Mouse (Mus musculus) intestine, embryonic 16.5 days (tissue): ENCODE data around the gene Hoxb5. TPM values are rescaled to one million over a fixed set of nuclear protein-coding genes. Genes with fewer than 3 reads are reported as not detected.
A peak's percentile ranks its signal among the peaks of the same experiment; 100 is the strongest.

Experiments
- ATAC-seq: fragments of 200-750 bp; cut with Nextera tagmentation; 2 replicates; pipeline ENCODE4 v1.8.0; 2017; ENCODE audit warnings: moderate TSS enrichment, moderate library complexity
- H3K27ac ChIP-seq: fragments of 300-500 bp; sonication (generic); 2 replicates; pipeline ENCODE4 v1.5.1; 2014; ENCODE audit warnings: mild to moderate bottlenecking, low read length
- H3K27me3 ChIP-seq: fragments of 300-500 bp; sonication (generic); replicated peaks from 2 replicates; pipeline ENCODE4 v1.6.1; 2014; ENCODE audit warnings: low read length, control low read depth, mixed read lengths; ENCODE audit not compliant: control insufficient read depth, insufficient read depth
- H3K36me3 ChIP-seq: fragments of 300-500 bp; sonication (generic); 2 replicates; pipeline ENCODE4 v1.6.1; 2014; ENCODE audit warnings: low read length, control low read depth; ENCODE audit not compliant: control insufficient read depth, insufficient read depth
- H3K4me1 ChIP-seq: fragments of 300-500 bp; sonication (generic); 2 replicates; pipeline ENCODE4 v1.6.1; 2014; ENCODE audit warnings: low read length, control low read depth, mixed read lengths; ENCODE audit not compliant: control insufficient read depth, insufficient read depth
- H3K4me2 ChIP-seq: fragments of 300-500 bp; sonication (generic); 2 replicates; pipeline ENCODE4 v1.6.1; 2014; ENCODE audit warnings: low read depth, low read length, control low read depth
- H3K4me3 ChIP-seq: fragments of 300-500 bp; sonication (generic); 2 replicates; pipeline ENCODE4 v1.5.1; 2014; ENCODE audit warnings: mild to moderate bottlenecking, low read length
- H3K9ac ChIP-seq: fragments of 300-500 bp; sonication (generic); 2 replicates; pipeline ENCODE4 v1.6.1; 2014; ENCODE audit warnings: low read depth, low read length
- H3K9me3 ChIP-seq: fragments of 300-500 bp; sonication (generic); 2 replicates; pipeline ENCODE4 v1.6.1; 2016; ENCODE audit warnings: low read length, control low read depth; ENCODE audit not compliant: control insufficient read depth
- WGBS: fragments of 180-500 bp; shearing (Covaris S2); extraction: QIAGEN DNeasy Blood & Tissue Kit; methylation state at CpG from one replicate; pipeline ENCODE4 v1.1.7; 2014; 5-methylcytosine and 5-hydroxymethylcytosine counted together
- polyA plus RNA-seq: library from polyadenylated mRNA; unstranded; fragments of >200 nt; fragmentation: Nextera tagmentation; extraction: Ambion mirVana; gene quantifications from 2 replicates; pipeline ENCODE4 v1.2.1, GENCODE M21; 2015

Gene Hoxb5
- polyA plus RNA-seq, 1 experiment from 2014 or later, result 28.7 TPM

DNA sequence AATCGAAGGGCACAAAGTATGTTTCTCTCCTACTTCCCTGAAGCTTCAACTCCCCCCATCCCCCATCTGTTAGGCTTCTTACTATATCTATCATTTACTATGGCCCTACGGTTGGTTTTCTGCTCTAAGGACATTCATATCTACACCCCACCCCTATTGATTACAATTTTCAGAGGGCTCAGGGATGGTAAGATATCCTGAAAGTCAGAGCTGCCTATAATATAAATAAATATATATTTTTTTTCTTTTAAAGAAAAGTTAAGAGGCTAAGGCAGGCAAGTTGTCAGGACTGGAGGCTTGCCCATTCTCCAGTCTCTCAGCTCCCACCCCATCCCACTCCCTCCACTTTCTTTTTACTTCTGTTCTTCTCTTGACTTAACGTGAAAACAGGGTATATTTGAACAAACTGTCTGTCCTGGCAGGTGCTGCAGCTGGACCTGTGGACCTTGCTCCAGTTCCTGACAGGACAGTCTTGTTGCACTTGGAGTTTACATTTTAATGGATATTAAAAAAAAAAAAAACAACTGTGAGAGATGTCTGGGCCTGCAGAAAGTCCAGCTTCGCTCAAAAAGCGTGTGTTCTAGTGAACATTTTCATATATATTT, 43.9 kb downstream of the Hoxb5 start:
- H3K9ac ChIP-seq, result no peak overlapping the region
- peaks cover 11% of the 10 kb centered on the region; the same call in 1 of the 2 replicates for H3K27me3 ChIP-seq
- no peak for ATAC-seq
- peak overlapping the region; percentile 84; the same call in 1 of the 2 replicates for H3K27ac ChIP-seq
- 41% methylated on average over 5 of the region's 5 CpGs for WGBS
- H3K4me1 ChIP-seq, result peaks cover 47% of the 10 kb centered on the region
- no peaks in the 10 kb centered on the region for H3K36me3 ChIP-seq
- H3K4me3 ChIP-seq, result no peak overlapping the region
- H3K9me3 ChIP-seq, result no peaks in the 10 kb centered on the region
- no peak overlapping the region for H3K4me2 ChIP-seq

DNA sequence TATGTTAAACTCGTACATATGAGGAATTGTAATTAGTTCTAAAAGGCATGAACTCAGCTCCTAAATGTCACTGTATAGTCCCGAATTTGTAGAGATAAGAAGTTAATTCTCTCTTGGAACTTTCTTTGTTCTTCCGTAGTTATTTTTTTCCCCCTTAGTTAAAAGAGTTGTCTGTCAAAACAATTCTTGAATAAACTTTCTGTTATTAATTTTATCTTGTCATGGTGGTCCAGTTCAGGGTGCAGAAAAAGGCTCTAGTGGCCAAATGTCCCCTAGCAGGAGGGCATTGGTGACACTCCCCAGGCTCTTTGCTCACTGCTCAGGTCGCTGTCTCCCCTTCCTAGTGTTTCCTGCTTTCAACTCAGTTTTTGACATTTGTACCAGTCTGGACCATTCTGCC, 44.6 kb downstream of the Hoxb5 start:
- no peaks in the 10 kb centered on the region for H3K9me3 ChIP-seq
- peaks cover 47% of the 10 kb centered on the region for H3K4me1 ChIP-seq
- H3K4me3 ChIP-seq, result no peak overlapping the region
- peak overlapping the region; percentile 74 for H3K27ac ChIP-seq
- ATAC-seq, result no peak
- H3K27me3 ChIP-seq, result peaks cover 11% of the 10 kb centered on the region; the same call in 1 of the 2 replicates
- H3K9ac ChIP-seq, result peak overlapping the region; percentile 48; the same call in 1 of the 2 replicates
- WGBS, result 23% methylated on average over 4 of the region's 4 CpGs
- H3K4me2 ChIP-seq, result peak overlapping the region; percentile 38; the same call in 1 of the 2 replicates
- no peaks in the 10 kb centered on the region for H3K36me3 ChIP-seq

DNA sequence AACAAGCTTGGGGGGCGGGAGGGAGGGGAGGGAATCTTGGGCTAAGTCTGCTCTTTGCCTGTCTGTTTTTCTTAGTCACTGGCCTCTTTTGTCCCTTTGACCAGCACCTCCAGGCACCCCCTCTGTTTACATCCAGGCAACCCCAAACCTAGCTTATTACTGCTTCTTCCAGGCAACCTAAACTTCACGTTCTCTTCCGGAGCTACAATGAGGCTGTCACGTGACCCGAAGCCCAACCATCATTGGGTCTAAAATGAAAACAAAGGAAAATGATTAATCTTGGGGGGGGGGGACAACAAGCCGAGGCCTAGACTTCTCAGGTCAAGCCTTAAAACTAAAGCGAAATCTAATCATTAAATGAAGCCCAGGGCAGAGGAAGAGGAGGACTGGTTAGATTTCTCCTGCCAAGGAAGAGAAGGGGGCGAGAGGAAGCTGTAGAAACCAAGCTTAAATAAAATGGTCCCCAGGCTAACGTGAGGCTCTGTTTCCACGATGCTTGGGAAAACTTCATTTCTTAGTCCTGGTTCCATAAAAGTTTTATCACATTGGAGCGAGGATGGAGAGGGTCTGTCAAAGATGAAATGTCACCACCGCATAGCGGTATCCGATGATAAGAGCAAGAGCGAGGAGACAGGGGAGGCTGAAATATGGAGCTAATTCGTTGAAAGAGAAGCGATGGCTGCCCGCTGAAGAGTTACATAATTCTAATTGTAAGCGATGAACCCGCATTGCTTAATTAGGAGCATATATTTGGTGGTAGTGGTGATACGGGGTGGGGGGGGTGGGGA, 45.2 kb downstream of the Hoxb5 start:
- no peaks in the 10 kb centered on the region for H3K36me3 ChIP-seq
- H3K27ac ChIP-seq, result peak overlapping the region; percentile 74
- 22% methylated on average over 21 of the region's 21 CpGs for WGBS
- ATAC-seq, result no peak
- no peaks in the 10 kb centered on the region for H3K9me3 ChIP-seq
- peak overlapping the region; percentile 38 for H3K4me2 ChIP-seq
- peaks cover 11% of the 10 kb centered on the region; the same call in 1 of the 2 replicates for H3K27me3 ChIP-seq
- peak overlapping the region; percentile 48 for H3K9ac ChIP-seq
- H3K4me1 ChIP-seq, result peaks cover 44% of the 10 kb centered on the region
- H3K4me3 ChIP-seq, result no peak overlapping the region; the same call in 1 of the 2 replicates

DNA sequence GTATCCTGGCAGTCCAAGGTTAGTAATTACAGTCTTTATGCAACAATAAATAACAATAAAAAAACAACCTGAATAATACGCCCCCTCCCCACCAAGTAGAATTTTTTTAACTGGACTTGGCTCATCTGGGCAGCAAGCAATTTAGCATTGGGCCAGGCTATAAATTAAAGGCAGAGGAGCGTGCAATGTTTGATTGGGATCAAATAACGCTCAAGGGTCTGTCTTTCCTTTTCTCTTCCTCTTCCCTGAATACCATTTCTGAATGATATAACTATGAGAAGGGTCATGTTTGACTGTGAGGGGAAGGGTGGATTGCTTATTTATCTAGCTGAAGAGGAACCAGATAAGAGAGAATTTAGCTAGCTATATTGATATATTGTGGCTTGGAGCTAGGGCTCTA, 45.9 kb downstream of the Hoxb5 start:
- peaks cover 42% of the 10 kb centered on the region for H3K4me1 ChIP-seq
- 37% methylated on average over 3 of the region's 3 CpGs for WGBS
- H3K36me3 ChIP-seq, result no peaks in the 10 kb centered on the region
- 0 out of 2 replicates have a peak overlapping the region, but pooled peaks have one; percentile 42 for H3K4me2 ChIP-seq
- H3K27ac ChIP-seq, result peak overlapping the region; percentile 74
- no peak for ATAC-seq
- H3K27me3 ChIP-seq, result peaks cover 10% of the 10 kb centered on the region; the same call in 1 of the 2 replicates
- no peak overlapping the region for H3K4me3 ChIP-seq
- no peaks in the 10 kb centered on the region for H3K9me3 ChIP-seq
- no peak overlapping the region for H3K9ac ChIP-seq

DNA sequence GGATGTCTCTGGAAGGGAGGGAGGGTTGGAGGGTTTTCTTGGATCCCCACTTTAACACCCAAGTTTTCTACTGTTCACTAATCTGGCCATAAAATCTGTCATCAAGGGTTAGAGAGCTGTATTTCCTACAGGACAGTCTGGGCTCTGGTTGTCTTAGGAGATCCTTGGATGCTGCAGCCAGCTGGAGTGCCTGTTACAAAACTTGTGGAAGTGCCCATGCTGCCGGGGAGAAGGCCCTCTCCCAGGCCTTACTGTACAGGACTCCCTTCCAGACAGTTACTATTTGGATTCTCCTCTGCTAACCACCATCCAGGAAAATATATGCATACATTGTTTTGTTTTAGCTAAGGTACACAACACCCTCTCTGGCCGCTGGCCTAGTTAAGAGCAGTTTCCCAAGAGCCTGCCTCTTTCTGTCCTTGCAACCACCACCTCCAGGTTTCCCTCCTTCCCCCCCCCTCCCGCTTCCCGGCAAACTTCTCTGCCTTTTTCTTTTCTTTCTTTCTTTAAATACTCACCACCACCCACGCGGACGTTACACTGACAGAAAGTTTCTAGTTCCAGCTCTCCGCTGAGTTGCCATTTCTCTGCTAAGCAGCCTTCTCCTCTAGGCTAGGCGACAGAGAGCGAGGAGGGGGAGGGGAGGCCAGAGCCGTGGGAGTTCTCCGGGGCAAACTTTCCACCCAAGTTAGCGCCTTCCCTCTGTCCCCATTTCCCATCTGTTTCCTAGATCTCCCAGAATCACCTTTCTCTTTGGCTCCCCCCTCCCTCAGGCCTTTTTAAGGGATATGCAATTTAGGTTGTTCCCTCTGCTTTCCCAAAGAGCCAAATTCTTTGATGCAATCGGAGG, 46.6 kb downstream of the Hoxb5 start:
- Histone ChIP-seq H3K4me2 (peak overlapping the region; percentile 42), H3K9me3 (no peaks in the 10 kb centered on the region), H3K4me1 (peaks cover 35% of the 10 kb centered on the region), H3K36me3 (no peaks in the 10 kb centered on the region), H3K27ac (peak overlapping the region; percentile 74), H3K9ac (peak overlapping the region; percentile 45), H3K4me3 (0 out of 2 replicates have a peak overlapping the region, but pooled peaks have one; percentile 12), H3K27me3 (peaks cover 9% of the 10 kb centered on the region; the same call in 1 of the 2 replicates)
- ATAC-seq, result no peak
- WGBS, result 15% methylated on average over 14 of the region's 14 CpGs

DNA sequence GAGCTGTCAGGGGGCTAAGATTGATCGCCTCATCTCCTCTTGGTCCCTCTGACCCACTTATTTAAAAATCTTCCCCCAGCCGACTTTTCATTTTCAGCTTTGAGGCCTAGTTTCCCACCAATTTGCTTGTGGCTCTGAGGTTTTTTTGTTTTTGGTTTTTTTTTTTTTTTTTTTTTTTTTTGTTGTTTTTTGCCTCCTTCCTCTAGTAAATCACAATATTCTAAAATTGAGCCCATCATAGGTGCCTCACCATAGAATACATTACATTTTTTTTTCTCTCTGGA, 47.1 kb downstream of the Hoxb5 start, which contains the start of gene Hoxb2:
Gene Hoxb2 (plus strand): TSS at position 185 of the 284 bp plus-strand sequence.
- ATAC-seq, result no peak
- H3K4me1 ChIP-seq, result peaks cover 35% of the 10 kb centered on the region

DNA sequence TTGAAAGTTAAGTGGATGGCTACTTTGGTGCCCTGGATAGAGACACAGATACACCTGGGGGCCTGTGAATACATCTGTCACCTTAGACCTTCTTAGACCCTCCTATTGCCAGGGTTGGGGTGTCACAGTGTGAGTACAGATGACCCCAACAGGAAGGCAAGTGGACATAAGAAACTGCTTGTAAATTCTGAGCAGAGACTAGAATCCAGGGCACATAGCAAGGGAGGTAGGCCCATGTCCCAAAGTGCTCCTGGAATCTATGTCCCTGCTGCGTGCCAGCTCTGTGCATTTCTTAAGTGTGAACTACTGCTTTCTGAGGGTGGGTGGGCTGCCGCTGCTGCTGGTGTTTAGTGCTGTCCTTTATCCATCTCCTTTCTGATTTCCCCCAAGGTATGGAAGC, 47.7 kb downstream of the Hoxb5 start:
- Histone ChIP-seq H3K27ac (peak overlapping the region; percentile 97), H3K4me1 (peaks cover 32% of the 10 kb centered on the region), H3K27me3 (peaks cover 8% of the 10 kb centered on the region; the same call in 1 of the 2 replicates), H3K4me2 (peak overlapping the region; percentile 78; the same call in 1 of the 2 replicates), H3K9me3 (no peaks in the 10 kb centered on the region), H3K36me3 (no peaks in the 10 kb centered on the region), H3K4me3 (no peak overlapping the region), H3K9ac (peak overlapping the region; percentile 91; the same call in 1 of the 2 replicates)
- no peak for ATAC-seq
- WGBS, result 52% methylated on average over 2 of the region's 2 CpGs

More for the DNA sequence above, 47.1 kb downstream of the Hoxb5 start, which contains the start of gene Hoxb2:
- Histone ChIP-seq H3K9ac (peak within 1 kb of the TSS; percentile 91), H3K36me3 (no peaks in the 10 kb centered on the region), H3K4me3 (peak within 1 kb of the TSS; percentile 73; the same call in 1 of the 2 replicates), H3K4me2 (peak within 1 kb of the TSS; percentile 78), H3K27me3 (peaks cover 9% of the 10 kb centered on the region; the same call in 1 of the 2 replicates), H3K27ac (peak within 1 kb of the TSS; percentile 97), H3K9me3 (no peaks in the 10 kb centered on the region)
- 17% methylated on average over 2 of the region's 2 CpGs for WGBS

DNA sequence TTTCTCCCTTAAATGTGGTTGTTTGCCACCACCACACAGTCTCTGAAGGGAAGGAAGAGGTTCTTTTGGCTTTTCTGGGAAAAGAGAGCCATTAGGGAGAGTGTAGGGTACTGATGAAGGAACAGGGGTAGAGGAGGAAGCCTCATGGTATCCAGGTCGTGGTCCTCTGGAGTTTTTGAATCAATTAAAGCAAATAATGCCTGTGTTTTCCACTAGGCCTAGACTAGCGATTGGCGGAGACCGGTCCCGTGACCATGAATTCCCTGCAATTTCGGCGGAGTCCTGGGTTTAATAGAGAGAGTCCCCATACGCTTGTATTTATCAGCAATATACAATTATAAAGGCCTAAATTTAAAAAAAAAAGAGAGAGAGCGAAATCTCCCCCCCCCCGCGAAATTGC, 48.2 kb downstream of the Hoxb5 start:
- H3K4me2 ChIP-seq, result peak overlapping the region; percentile 78
- H3K9me3 ChIP-seq, result no peaks in the 10 kb centered on the region
- H3K4me3 ChIP-seq, result peak overlapping the region; percentile 73
- H3K4me1 ChIP-seq, result peaks cover 27% of the 10 kb centered on the region
- 9% methylated on average over 11 of the region's 11 CpGs for WGBS
- H3K9ac ChIP-seq, result peak overlapping the region; percentile 91; the same call in 1 of the 2 replicates
- no peaks in the 10 kb centered on the region for H3K36me3 ChIP-seq
- no peak for ATAC-seq
- H3K27ac ChIP-seq, result peak overlapping the region; percentile 97
- peaks cover 4% of the 10 kb centered on the region; the same call in 1 of the 2 replicates for H3K27me3 ChIP-seq
